Mouse (Mus musculus): ENCODE data around the gene Mrps2. TPM values are rescaled to one million over a fixed set of nuclear protein-coding genes. Genes with fewer than 3 reads are reported as not detected.
"Not testable (repeated sequence)": the region's sequence is repeated elsewhere in the genome, so short reads cannot be mapped to it uniquely, and the experiment has no call there.

The Mrps2 gene
- total RNA-seq, 2 experiments from 2014 or later = 48.3 to 50.4 TPM

DNA sequence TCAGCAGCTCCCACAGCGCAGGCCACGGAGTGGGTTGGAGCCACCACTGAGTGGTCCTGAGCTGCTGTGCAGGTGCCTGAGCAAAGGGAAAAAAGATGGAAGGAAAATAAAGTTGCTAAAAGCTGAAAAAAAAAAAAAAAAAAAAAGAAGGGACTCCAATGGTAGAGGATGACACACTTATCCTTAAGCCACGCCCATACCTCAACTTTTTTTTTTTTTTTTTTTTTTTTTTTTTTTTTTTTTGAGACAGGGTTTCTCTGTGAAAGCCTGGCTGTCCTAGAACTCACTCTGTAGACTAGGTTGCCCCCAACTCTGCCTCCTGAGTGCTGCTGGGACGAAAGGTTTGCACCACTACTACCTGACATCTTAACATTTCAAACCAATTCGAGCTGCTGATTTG, 10.1 kb downstream of the Mrps2 start:
- DNase-seq = not testable (repeated sequence)

- DNase-seq = no peak
These were observed 11.6 kb downstream of the Mrps2 start for GRCm38 (mm10) chr2:28479208-28480204.

DNA sequence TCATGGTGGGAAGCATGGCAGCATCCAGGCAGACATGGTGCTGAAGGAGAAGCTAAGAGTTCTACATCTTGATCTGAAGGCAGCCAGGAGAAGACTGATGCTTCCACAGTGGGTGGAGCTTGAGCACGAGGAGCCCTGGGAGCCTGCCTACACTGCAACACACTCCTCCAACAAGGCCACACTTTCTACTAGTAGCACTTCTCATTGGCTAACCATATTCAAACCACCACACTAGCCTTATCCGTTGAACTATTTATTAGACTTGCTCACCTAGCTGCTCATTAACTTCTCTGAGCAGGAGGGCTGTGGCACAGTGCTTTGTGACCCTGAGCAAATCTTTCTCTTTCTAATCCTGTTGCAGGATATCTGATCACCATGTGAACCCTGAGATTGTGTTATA, 16.0 kb downstream of the Mrps2 start:
- DNase-seq = no peak

- DNase-seq = no peak
These were observed 26.7 kb downstream of the Mrps2 start for GRCm38 (mm10) chr2:28494521-28494920.

DNA sequence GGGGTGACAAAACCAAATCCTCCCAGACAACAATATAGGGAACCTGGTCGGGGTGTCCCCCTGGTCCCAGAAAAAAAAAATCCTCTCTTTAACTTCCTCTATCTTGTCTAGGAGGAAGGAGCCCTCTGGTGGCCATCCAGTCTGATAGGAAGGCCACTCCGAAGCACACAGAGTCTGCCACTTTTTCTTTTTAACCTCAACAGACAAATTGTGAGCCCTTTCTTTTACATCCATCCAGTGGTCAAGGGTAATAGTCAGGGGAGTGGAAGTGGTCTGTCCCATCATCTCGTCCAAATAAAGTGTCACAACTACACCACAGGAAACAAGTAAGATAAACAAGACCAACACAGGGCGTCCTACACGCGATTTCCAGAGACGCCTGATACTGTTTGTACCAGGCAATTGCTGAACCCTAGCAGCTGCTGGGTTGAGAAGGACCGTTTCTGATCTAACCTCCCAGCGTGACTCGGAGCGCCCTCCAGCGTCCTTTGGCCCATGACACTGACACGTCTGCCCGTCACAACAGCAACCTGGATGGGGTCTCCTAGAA, 27.4 kb downstream of the Mrps2 start:
- peak; percentile 27 for DNase-seq

GRCm38 (mm10) chr2:28495801-28496595, 28.1 kb downstream of the Mrps2 start:
- DNase-seq = no peak

- no peak for DNase-seq
These were observed 28.8 kb downstream of the Mrps2 start, which contains the start of gene Gbgt1 for GRCm38 (mm10) chr2:28496671-28497070. Gene Gbgt1 (plus strand): TSS chr2:28496891.

GRCm38 (mm10) chr2:28497561-28497960, 29.7 kb downstream of the Mrps2 start:
- DNase-seq = no peak

GRCm38 (mm10) chr2:28498431-28498830, 30.6 kb downstream of the Mrps2 start:
- DNase-seq = peak; percentile 2

DNA sequence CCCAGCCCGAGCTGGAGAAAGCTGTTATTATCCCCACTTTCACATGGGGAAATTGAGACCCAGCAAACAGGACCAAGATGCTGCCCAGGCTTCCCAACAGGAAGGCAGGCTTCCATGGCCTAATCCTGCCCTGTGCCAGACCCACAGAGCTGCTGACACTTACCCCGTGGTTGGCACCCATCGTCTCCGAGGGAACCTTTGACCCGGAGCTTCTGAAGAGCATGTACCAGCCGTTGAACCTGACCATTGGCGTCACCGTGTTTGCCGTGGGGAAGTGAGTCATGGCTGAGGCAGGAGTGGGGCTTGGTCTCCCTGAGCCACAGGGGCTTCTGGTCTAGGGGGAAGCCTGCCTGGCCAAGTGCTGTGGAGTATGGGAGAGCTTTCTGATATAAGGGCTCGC, 35.1 kb downstream of the Mrps2 start:
- DNase-seq = peak; percentile 3

GRCm38 (mm10) chr2:28504676-28505075, 36.8 kb downstream of the Mrps2 start:
- peak; percentile 2 for DNase-seq

GRCm38 (mm10) chr2:28505795-28506194, 37.9 kb downstream of the Mrps2 start, which contains the start of gene Gm10134:
Gene Gm10134 (plus strand): TSS chr2:28506095.
- DNase-seq = no peak

GRCm38 (mm10) chr2:28506291-28506690, 38.4 kb downstream of the Mrps2 start:
- peak; percentile 1 for DNase-seq

DNA sequence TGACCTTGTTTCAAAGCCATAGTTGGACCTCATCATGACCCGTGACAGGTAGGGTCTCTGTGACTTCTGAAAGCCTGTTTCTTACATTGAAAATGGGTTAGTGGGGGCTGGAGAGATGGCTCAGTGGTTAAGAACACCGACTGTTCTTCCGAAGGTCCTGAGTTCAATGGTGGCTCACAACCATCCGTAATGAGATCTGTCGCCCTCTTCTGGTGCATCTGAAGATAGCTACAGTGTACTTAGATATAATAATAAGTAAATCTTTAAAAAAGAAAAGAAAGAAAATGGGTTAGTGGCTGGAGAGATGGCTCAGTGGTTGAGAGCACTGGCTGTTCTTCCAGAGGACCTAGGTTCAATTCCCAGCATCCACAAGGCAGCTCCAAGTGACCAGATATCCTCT, 43.7 kb downstream of the Mrps2 start:
- DNase-seq = not testable (repeated sequence)

DNA sequence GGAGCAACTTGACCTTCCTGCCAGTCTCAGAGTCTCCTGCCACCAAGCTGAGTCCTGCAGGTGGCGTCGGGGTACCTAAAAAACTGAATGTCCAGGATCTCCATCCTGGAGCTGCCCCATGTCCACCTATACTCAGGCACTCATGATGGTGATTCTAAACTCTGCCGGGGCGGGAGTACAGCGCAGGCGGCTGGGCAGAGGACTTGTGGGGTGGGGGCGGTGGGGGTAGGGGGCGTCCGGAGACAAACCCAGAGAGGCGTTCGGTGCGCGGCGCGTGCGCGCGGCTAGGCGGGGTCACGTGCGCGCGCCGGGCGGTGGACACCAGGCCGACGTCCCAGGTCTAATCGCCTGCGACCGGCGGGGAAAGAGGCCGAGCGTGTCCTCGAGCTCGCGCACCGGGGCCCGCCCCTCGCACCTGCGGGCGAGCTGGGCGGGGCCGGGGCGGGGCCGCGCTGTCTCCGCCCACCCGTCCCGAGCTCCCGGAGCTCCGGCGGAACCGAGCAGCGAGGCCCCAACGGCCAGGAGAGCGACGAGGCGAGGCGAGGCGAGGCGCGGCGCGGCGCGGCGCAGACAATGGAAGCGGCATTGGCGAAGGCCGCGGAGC, 45.0 kb downstream of the Mrps2 start, which contains the start of gene Ralgds:
TSS of gene Ralgds (plus strand) at position 328 of the 604 bp plus-strand sequence.
- DNase-seq = peak; percentile 47

GRCm38 (mm10) chr2:28513431-28514370, 45.8 kb downstream of the Mrps2 start:
- peak; percentile 33 for DNase-seq

DNA sequence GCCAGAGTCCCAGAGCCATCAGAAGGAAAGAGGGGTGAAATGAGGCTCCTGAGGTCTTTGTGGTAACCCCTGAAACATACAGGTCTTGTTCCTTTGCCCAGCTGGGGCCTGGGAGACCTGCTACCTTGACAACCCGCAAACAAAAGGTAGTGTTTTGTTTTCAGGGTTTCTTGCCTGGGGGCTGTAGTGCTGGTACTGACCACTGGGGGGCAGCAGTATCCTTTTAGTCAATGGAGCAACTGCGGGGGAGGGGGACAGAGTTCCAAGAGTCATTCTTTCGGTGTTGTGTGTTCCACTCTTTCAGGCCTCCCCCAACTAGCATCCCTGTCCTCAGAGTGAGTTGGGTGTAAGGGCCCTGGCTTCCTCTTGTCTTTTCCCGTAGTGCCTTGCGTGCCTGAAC, 46.6 kb downstream of the Mrps2 start:
- peak; percentile 91 for DNase-seq

DNA sequence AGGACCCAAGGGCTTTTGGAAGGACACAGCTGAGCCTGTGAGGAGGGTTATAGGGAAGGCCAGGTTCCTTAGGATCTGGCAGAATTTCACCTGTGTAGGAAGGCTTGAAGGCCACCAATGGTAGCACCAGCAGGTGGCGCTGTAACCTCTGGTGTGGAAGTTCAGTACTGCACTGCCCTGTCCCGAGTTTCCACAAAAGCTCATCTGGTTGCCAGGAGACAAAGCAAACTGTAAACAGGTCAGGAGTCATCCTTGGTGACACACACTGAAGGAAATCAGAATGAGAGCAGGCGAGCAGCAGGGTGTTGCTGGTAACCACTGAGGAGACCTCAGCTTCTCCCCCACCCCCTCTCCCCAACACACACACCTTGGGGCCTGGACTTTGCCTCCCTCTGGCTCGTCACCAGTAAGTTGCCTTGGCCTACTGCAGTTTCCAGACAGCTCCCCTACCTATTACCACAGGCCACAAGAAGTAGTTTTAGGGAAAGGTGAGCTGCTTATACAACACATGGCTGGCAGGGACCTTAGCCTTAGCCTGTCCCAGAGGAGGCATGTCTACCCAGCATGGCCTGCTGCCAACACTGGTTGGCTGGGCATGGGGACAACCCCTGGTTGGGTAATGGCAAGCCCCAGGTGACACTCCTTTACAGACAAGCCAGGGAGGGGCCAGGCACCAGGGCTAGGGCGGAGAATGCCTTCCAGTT, 49.5 kb downstream of the Mrps2 start:
- DNase-seq = peak; percentile 90

DNA sequence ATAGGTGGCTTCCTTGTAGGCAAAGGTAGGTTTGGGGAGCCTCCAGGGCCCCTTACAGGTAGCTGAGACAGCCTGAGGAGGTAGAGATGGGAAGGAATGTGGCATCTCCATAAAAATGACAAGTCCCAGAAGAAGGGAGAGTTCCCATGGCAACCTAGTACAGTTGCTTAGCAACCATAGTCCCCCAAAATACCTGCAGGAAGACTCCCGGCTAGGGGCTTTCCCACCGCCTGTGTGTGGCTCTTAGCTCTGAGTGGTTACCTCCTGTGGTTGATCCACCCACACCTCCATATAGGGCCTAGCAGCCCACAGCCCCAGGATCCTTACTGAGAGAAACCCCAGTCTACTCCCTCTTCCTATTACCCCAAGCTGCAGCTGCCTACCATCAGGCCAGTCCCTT, 50.4 kb downstream of the Mrps2 start:
- DNase-seq = no peak

DNA sequence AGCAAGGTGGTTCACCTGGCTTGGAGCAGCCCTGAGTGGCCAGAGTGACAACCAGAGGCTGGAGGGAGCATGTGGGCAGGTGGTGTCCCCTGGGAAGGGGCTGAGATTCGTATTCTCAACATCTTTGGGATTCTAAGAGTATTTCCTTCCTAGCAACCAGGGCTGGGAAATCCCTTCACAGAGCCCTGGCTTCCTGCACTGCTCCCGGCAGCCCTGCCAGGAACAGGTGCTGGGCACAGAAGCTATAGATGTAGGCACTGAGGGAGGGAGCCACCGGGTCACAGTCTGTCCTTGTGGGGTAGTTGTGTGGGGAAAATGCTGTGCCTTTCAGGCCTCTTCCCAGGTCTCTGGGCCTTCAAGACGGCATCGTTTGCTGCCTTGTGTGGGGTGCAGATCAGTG, 52.7 kb downstream of the Mrps2 start:
- DNase-seq = no peak

All from heart, postnatal 4 days (tissue).